Mouse (Mus musculus) gastrocnemius, postnatal 4 days (tissue): ENCODE results near the gene Ttf1. TPM values are rescaled to one million over a fixed set of nuclear protein-coding genes. Genes with fewer than 3 reads are reported as not detected.
A peak's percentile ranks its signal among the peaks of the same experiment; 100 is the strongest.

Experiments
- DNase-seq, 2 experiments: peaks; one replicate each; pipeline ENCODE4 v3.0.0; 2021 to 2022; ENCODE audit warnings: low spot score in 2 of 2, mixed read lengths in 2 of 2
- long read RNA-seq, 2 experiments: library from polyadenylated mRNA; stranded (forward); transcript quantifications; one replicate each; pipeline ENCODE4 v2.0.0; 2021
- total RNA-seq, 2 experiments: library from RNA; stranded (reverse); gene quantifications; 2 replicates each; pipeline ENCODE4 v1.2.3; 2021

Gene Ttf1
- total RNA-seq, result 1 to 10 TPM; 7.2 to 8.8 TPM
- long read RNA-seq, experiment 1, partial matches to known transcripts, result 0 of 2 reads
- long read RNA-seq, experiment 1, other reads (novel, unspliced or antisense), result 2 of 2 reads
- long read RNA-seq, experiment 2, partial matches to known transcripts, result 0 of 4 reads
- long read RNA-seq, experiment 2, other reads (novel, unspliced or antisense), result 4 of 4 reads

GRCm38 (mm10) chr2:29060135-29060597 is at the start of gene Ttf1:
Gene Ttf1 (plus strand): TSS chr2:29060262.
- DNase-seq, result peak; percentile 72 to 89

DNA sequence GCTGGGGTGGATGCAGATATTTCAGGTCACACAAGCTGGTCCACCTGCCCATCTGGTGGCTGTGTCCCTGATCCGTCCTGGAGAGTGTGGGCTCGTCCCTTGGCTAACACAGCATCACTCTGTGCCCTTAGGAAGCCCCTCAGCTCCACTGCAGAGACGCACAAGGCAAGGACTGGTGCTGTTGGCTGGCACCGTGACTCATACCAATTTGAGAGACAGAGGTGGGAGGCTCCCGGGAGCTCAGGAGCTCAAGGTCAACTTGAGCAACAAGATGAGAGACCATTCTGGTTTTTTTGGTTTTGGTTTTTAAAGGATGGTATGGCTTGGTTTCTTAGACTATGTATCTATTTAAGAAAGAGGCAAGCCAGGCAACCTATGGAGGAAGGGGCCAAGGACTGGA is 47.5 kb upstream of the Ttf1 start:
- DNase-seq, result no peak

GRCm38 (mm10) chr2:29016599-29017587 is 43.2 kb upstream of the Ttf1 start:
- no peak for DNase-seq

DNA sequence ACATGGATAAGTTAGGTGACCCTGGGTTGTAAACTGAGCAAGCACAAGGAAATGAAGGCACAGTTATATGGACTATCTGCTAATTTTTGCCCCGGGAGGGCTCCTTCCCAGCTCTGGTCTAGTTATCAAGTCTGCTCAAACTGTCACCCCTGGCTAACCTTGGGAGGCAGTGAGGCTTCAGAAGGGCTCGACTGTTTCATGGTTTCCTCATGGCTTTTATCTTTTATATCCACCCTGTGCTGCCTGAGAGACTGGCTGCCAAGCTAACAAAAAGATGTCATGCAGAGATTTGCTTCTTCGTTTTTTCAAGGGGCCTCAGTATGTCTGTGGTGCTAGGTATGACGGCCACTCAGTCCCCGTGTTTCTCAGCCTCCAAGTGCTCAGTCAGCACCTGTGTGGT is 41.4 kb upstream of the Ttf1 start:
- no peak for DNase-seq

DNA sequence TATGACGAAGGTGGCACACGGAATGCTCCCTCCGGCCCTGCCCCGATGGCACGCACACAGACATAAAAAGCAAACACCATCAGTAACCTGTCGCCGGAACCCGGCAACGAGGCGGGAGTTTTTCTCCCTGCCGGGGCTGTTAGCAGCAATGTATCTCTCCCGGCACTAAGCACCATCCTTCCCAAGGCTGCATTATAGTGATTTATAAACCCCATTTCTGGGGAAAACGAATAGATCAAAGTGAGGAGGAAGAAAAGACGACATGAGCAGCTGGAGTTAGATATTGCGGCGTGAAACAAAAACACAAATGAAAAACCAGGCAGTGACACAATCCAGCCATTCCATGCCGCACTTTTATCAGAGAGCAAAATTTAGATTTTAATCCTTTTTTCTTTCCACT is 39.0 kb upstream of the Ttf1 start:
- DNase-seq, result no peak

DNA sequence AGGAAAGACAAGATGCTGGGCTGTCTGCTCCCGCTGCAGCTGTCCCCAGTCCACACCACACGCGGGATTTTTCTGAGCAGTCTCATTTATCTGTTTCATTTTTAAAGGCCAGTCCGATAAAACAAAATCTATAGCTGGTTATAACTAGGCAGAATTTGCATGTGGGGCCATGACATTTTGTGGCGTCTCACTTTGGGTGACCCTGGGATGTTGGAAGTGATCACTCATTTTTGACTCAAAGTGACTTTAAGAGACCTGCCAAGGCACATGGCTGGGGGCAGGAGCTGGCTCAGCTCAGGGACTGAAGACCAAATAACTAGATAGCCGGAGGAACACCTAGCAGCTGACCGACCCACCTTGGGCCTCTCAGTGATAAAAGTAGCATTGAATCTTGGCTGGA is 37.1 kb upstream of the Ttf1 start:
- DNase-seq, result no peak

- no peak for DNase-seq
These were observed 34.8 kb upstream of the Ttf1 start for GRCm38 (mm10) chr2:29025284-29025683.

GRCm38 (mm10) chr2:29030048-29030734 is 29.9 kb upstream of the Ttf1 start:
- DNase-seq, result no peak

DNA sequence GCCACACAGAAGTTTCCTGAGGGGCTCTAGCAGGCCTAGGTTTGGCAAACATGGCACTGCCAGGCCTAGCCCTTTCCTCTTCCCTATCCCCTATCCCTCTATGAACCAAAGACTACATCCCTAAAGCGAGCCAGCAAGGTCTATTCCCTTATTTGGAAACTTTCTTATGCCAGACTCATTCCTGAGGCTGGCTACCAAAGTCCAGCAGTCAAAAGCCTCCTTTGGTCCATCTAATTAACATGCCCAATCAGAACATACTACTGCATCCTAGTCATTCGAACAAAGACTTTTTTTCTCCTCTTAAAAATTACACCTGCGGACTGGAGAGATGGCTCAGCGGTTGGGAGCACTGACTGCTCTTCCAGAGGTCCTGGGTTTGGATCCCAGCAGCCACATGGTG is 28.1 kb upstream of the Ttf1 start:
- no peak for DNase-seq

GRCm38 (mm10) chr2:29034542-29035475 is 25.3 kb upstream of the Ttf1 start:
- DNase-seq, result no peak

- no peak for DNase-seq
These were observed 24.4 kb upstream of the Ttf1 start for GRCm38 (mm10) chr2:29035698-29036097.

DNA sequence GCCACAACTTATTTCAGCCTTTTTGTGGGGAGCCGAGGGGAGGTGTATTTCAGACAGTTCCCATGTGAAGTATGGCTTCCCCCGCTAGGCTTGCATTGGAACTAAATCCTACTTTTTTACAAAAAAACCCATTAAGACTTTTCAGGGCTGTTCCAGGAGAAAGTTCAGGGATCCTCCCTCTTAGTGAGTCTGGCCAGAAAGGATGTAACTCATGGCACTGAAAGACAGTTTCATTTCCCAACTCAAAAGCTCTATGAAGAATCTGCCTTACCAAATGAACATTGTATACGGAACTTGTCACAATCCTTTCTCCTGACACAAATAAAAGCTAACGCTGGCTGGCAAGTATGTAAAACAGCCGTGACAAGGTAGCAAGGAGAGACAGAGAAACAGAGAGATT is 20.3 kb upstream of the Ttf1 start:
- no peak for DNase-seq

GRCm38 (mm10) chr2:29040594-29041476 is 19.2 kb upstream of the Ttf1 start:
- no peak for DNase-seq

- no peak for DNase-seq
These were observed 18.6 kb upstream of the Ttf1 start for GRCm38 (mm10) chr2:29041477-29041768.

- no peak for DNase-seq
These were observed 17.9 kb upstream of the Ttf1 start for GRCm38 (mm10) chr2:29042124-29042523.

DNA sequence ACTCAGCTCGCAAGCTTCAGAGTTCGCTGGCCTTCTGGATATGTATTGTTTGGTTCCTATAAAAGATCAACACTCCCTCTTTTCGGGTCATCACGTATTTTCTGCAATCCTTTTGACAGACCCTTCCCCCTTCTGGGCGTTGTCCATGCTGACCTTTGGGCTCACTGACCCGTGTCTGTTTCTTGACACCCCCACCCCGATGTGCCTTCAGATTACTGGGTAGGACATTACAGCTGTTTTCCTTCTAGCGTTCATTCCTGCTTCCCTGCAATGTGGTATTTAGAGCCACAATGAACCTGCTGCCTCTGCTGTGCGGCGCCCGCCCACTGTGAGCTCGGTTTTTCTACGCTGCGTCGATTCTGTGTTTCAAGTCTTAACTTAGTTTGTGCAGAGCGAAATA is 13.9 kb upstream of the Ttf1 start:
- DNase-seq, result no peak

GRCm38 (mm10) chr2:29051932-29052331 is 8.1 kb upstream of the Ttf1 start:
- no peak for DNase-seq

- peak; percentile 35 to 63 for DNase-seq
These were observed 7.1 kb upstream of the Ttf1 start for GRCm38 (mm10) chr2:29052943-29053454.

DNA sequence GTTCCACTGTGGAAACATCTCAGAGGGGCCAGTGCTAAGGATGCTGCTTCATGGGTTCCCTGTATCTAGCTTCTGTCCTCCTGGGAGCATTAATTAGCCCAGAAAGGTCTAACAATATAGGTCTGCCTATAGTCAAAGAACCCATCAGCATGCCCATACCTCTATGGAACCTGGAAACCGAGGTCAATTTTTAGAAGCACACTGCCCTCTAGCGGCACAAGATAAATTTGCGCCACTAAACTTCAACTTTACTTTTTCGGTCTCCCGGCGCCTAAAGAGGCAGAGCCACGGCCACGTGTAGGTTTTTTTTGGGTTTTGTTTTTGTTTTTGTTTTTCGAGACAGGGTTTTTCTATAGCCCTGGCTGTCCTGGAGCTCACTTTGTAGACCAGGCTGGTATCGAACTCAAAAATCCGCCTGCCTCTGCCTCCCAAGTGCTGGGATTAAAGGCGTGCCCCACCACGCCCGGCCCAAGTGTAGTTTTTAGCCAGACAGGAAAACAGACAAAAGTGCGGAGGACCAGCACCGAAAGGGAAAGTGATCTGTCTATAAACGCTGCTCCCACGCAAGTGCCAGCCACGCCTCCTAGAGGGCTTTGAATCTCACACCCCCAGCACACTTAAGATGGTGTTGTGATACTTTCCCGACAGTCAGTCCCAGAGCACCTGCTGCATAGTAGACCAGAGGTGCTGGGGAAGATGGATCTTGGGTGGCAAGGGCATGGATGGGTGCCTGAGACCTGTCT is 6.1 kb upstream of the Ttf1 start:
- DNase-seq, result peak in 1 of 2 experiments; percentile 50
